Mouse (Mus musculus) fat pad, adult 2 months (tissue): Measurements from ENCODE around the gene Snx1.

Experiments used
- DNase-seq: peaks from one replicate; pipeline ENCODE4 v3.0.0-alpha.2; 2011; ENCODE audit warnings: low read depth, low spot score; ENCODE audit errors: extremely low read depth

The Snx1 gene

DNA sequence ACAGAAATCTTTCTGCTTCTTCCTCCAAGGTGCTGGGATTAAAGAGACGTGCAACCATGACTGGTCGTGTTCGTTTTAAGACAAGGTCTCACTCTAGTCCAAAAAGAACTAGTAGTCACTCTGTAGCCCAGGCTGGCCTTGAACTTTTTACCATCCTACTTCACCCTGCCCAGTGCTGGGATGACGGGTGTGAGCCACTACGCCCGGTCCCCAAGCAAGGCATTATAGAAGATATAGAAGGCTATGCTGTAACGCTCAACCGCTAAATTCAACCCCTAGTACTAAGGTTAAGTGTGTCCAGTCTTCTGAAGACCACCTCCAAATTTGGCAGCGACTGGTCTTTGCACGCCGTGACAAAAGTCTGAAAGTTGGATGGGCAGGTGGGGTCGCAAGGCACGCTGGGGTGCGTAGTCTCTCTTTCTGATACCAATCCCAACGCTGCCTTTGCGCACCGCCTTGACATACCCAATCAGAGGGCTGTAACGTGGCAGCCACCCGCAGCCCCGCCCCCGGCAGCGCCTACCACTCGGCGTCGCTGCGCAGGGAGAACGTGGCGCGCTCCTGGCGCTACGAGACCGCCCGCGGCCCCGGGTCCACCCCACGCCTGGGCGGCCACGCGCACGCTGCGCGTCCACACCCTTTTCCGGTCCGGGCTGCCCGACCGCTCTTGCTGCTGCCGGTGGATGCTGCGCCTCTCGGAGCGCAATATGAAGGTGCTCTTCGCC is 66.6 kb downstream of the Snx1 start, which contains the start of gene Ppib:
Gene Ppib (plus strand): TSS at position 640 of the 725 bp plus-strand sequence.
- DNase-seq: peak; percentile 43

DNA sequence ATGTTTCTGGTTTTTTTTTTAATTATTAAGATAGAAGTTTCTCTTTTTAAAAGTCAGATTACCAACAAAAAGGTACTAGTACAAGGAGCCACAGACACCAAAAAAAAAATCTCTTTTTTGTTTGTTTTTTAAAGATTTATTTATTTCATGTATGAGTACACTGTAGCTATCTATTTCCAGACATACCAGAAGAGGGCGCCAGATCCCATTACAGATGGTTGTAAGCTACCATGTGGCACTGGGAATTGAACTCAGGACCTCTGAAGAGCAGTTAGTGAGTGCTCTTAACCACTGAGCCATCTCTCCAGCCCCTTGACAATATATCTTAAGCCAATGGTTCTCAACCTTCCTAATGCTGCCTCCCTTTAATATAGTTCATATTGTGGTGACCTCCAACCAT is 72.8 kb downstream of the Snx1 start:
- DNase-seq: no peak

DNA sequence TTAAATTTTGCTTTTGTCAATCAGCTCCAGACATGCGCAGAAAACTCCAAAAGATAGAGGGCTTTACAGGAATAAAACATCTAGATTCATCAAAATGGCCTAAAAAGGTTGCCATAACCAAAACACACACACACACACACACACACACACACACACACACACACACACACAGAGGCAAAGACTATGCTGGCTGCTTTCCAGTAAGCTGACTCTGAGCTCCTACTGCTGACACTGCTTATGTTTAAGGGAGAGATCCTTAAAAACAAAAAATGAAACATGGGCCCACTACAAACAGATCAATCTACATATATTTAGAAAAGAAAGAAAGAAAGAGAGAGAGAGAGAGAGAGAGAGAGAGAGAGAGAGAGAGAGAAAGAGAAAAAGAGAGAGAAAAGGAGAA is 73.7 kb downstream of the Snx1 start:
- DNase-seq: no peak

DNA sequence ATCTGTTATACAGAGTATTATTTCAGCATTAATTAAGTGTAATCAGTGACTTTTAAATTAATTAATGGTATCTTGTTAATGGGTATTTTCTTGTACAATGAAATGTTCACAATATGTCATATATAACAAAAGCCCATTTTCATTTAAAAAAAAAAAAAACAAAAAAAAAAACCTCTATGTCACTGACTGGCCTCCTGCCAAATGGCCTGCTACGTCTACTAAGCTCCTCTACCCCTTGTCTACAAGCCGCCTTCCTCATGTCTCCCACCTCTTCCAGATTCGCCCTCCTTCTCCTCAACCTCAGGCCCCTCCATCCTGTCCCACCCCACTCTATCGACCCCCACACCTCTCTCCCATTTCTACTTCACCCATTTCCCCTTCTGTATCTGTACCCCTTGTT is 74.9 kb downstream of the Snx1 start:
- no peak for DNase-seq

DNA sequence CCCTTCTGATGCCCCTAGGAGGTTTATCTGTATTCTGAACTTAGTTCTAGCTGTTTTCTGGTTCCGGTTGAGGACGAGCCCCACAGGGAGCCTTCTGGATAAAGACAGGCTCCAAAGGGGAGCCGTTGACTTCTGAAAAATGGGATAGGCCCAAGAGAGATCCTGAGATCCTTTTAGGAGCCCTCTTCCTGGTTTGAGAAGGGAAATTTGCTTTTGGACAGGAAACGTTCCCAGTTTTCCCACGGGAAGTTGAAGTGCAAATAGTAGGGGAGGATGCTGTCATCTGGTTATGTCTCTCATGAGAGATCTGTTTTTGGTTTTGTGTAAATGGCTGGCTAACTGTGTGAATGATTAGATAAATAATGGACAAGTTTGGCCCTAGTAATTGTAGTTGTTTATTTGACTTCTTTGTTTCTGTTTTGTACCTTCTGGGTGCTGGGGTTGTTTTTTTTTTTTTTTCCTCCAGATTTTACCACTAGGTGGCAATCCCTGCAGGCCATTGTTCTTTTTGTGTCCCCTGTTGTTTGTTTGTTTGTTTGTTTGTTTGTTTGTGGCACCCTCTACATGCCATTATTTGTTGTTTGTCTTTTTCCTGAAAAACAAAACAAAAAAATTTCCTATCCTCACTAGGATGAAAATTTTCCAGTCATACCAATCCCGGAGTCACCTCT is 76.3 kb downstream of the Snx1 start:
- DNase-seq: no peak

DNA sequence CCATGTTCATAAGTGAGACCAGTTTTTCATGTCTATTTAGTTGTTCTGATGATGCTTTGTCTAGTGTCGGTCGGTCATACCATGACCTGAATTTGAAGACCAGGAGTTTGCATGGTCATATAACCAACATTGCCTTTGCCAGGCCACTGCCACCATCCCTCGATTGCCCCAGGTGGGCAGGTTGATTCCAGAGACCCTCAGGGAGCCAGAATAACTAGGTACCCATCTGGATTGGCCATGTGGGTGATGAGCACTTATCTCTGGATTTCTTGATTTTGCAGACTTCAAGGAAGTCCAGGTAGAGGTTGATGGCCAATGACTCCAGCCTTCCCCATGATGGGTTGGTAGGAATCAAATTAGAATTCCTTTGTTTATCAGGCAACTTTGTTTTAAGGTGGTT is 83.1 kb downstream of the Snx1 start:
- no peak for DNase-seq

DNA sequence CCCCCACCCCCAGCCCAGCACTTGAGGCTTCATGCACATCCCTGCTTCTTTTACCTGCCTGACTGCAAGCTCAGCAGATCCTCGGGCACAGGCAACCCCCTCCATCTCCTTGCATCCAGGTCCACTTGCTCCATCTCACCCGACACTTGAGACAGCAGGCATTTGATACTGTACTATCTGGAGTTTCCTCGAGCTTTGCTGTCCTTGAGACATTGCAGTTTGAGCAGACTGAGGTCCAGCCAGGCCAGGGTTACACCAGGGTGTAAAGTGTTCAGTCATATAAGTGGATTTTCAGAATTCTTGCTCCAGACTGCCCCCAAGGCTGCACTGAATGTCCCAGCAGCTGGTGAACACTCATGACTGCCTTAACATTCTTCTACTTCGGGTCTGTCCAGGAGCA is 84.1 kb downstream of the Snx1 start:
- no peak for DNase-seq

DNA sequence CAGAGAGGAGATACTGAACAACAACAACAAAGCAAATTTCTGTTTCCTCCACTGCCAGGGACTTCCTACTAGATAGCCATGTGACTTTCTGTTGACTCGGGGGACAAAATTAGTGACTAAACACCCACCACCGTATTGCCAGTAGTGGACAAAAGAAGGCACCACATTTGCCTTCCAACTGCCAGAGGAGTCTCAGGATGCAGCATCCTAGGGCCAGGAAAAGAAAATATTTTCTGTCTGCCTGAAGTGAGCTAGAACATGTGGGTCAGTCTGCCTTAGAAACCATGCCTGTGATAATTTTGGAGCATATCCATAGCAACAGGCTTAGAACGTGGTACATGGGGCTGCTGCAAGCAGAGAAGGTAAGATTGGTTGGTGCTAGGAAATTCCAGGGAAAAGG is 85.6 kb downstream of the Snx1 start:
- DNase-seq: no peak

DNA sequence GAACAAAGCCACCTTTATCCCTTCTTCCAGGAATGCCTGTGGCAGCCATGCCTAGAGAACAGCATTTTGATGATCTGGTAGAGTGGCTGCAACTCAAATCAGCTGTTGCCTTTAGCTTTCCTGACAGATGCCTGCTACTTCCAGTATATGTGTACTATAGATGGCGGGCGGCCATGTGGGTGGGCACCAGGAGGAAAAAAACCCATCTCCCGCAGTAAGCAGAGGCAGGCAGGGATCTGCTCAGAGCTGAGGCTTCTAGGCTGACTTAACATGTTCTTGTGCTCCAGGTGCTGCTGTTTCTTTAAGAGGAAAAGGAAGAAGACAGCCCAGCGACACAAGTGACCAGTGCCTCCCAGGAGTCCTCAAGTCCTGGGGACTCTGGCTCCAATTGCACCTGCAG is 87.1 kb downstream of the Snx1 start:
- no peak for DNase-seq

DNA sequence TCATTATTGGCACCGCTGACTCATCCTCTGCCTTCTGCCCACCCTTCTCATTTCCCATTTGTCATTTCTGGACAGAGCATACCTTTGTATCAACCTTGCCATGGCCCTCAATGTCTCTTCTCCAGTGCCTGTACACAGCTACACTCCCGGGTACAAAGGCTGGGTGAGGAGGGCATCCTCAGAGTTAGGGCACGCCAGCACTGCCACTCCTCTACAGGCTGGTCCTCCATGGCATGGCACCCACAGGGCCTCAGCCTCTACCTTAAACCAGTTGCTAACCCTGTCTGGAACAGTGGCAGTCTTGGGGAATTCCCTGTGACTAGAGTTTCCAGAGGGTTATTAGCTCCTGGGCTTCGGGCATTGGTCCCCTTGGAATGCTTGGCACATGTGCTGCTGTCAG is 87.8 kb downstream of the Snx1 start:
- no peak for DNase-seq
